In genomic region chr11:19264798-19265671, GRCm38 (mm10) we compare ENCODE assay signal across 17 mouse cellular contexts.
A peak's percentile ranks its signal among the peaks of the same experiment; 100 is the strongest.
DNase-seq lines count a peak whose midpoint lies in the region; ATAC-seq lines count a peak whose summit lies in the region.
"Had no signal": no experiment of that assay in that cellular context is flagged by ENCODE, and none has a peak within 500 bp of the region (broad histone marks: within the 10 kb centered on the region; RNA-seq: fewer than 3 reads in every experiment).

No protein-coding gene starts in this region.

- H3K4me3 ChIP-seq in hindbrain, embryonic 12.5 days, result no peak overlapping the region
- no peak overlapping the region for H3K4me3 ChIP-seq in hindbrain, embryonic 10.5 days
- no peak overlapping the region for H3K4me3 ChIP-seq in midbrain, embryonic 16.5 days (ENCODE audit: low read depth, low read length)
- H3K4me3 ChIP-seq: heart, embryonic 15.5 days; megakaryocyte, embryonic 14.5 days; myocyte had no signal

- 75% methylated on average over 18 of the region's 18 CpGs for WGBS in hindbrain, embryonic 12.5 days
- WGBS in hindbrain, embryonic 10.5 days, result 89% methylated on average over 18 of the region's 18 CpGs
- WGBS in midbrain, embryonic 16.5 days, result 48% methylated on average over 18 of the region's 18 CpGs

- H3K9me3 ChIP-seq in hindbrain, embryonic 12.5 days (replicated peaks), result no peaks in the 10 kb centered on the region
- H3K9me3 ChIP-seq in hindbrain, embryonic 10.5 days, result no peaks in the 10 kb centered on the region
- H3K9me3 ChIP-seq in midbrain, embryonic 16.5 days (replicated peaks; ENCODE audit: control insufficient read depth, low read length, poor library complexity, severe bottlenecking), result no peaks in the 10 kb centered on the region
- H3K9me3 ChIP-seq: heart, embryonic 15.5 days had no signal

- H3K4me2 ChIP-seq in hindbrain, embryonic 12.5 days (replicated peaks), result no peak overlapping the region
- H3K4me2 ChIP-seq in midbrain, embryonic 16.5 days (ENCODE audit: low read length), result peak overlapping the region; percentile 1; the same call in 1 of the 2 replicates
- H3K4me2 ChIP-seq: heart, embryonic 15.5 days had no signal

- no peak overlapping the region for H3K9ac ChIP-seq in hindbrain, embryonic 12.5 days
- no peak overlapping the region for H3K9ac ChIP-seq in midbrain, embryonic 16.5 days (ENCODE audit: low read depth, low read length)
- H3K9ac ChIP-seq: heart, embryonic 15.5 days had no signal

- peak; percentile 72; the same call in 1 of the 2 replicates for ATAC-seq in hindbrain, embryonic 12.5 days (ENCODE audit: low FRiP score)
- ATAC-seq in midbrain, embryonic 16.5 days, result peak; percentile 62

- no peaks in the 10 kb centered on the region; the same call in 1 of the 2 replicates for H3K4me1 ChIP-seq in hindbrain, embryonic 12.5 days
- no peaks in the 10 kb centered on the region for H3K4me1 ChIP-seq in hindbrain, embryonic 10.5 days (replicated peaks)
- H3K4me1 ChIP-seq in midbrain, embryonic 16.5 days (ENCODE audit: control insufficient read depth, insufficient read depth, low read length), result peaks cover 3% of the 10 kb centered on the region; the same call in 1 of the 2 replicates
- H3K4me1 ChIP-seq: heart, embryonic 15.5 days; megakaryocyte, embryonic 14.5 days had no signal

- intact Hi-C loops in heart, postnatal 14 days (cut with DNase I), result no loop called here

- no peak overlapping the region for H3K27ac ChIP-seq in hindbrain, embryonic 12.5 days
- no peak overlapping the region for H3K27ac ChIP-seq in hindbrain, embryonic 10.5 days
- H3K27ac ChIP-seq in midbrain, embryonic 16.5 days (ENCODE audit: low read length), result no peak overlapping the region
- H3K27ac ChIP-seq: heart, embryonic 15.5 days had no signal

- H3K36me3 ChIP-seq in hindbrain, embryonic 12.5 days, result no peaks in the 10 kb centered on the region
- no peaks in the 10 kb centered on the region for H3K36me3 ChIP-seq in hindbrain, embryonic 10.5 days
- no peaks in the 10 kb centered on the region for H3K36me3 ChIP-seq in midbrain, embryonic 16.5 days (ENCODE audit: control insufficient read depth, insufficient read depth, low read length)
- H3K36me3 ChIP-seq: heart, embryonic 15.5 days had no signal

- no peak for DNase-seq in hindbrain, embryonic 10.5 days (ENCODE audit: low spot score)
- DNase-seq in brain, adult 2 months (ENCODE audit: low read depth, low spot score), result peak; percentile 1
- DNase-seq in fat pad, adult 2 months (ENCODE audit: extremely low read depth, low read depth, low spot score), result peak; percentile 10
- DNase-seq in spleen, postnatal 14 days (ENCODE audit: low spot score in 2 of 2), result no peak
- no peak for DNase-seq in heart, postnatal 14 days
- DNase-seq: cerebellum, adult 8-10 months; gastrocnemius, postnatal 36 days; kidney, adult 18-20 months; kidney, postnatal 10 days; lung, adult 18-20 months; lung, postnatal 14 days; retina, postnatal 1 day had no signal

- H3K27me3 ChIP-seq in hindbrain, embryonic 12.5 days, result no peaks in the 10 kb centered on the region
- no peaks in the 10 kb centered on the region for H3K27me3 ChIP-seq in hindbrain, embryonic 10.5 days (ENCODE audit: insufficient read depth, poor library complexity, severe bottlenecking)
- H3K27me3 ChIP-seq in midbrain, embryonic 16.5 days (ENCODE audit: control insufficient read depth, insufficient read depth, low read depth, low read length), result no peaks in the 10 kb centered on the region
- H3K27me3 ChIP-seq: heart, embryonic 15.5 days; megakaryocyte, embryonic 14.5 days had no signal

Comparison
In these comparisons a context has a peak if more than half of its experiments do, and no peak if none do; other contexts are left out.
1. DNase-seq: peak in brain, adult 2 months (single experiment) and fat pad, adult 2 months (single experiment); none in hindbrain, embryonic 10.5 days (single experiment), spleen, postnatal 14 days (0 of 2) and heart, postnatal 14 days (0 of 2).